Mouse (Mus musculus): ENCODE measurements around the gene H2afx.
"Not testable (repeated sequence)": the region's sequence is repeated elsewhere in the genome, so short reads cannot be mapped to it uniquely, and the experiment has no call there.

The H2afx gene

DNA sequence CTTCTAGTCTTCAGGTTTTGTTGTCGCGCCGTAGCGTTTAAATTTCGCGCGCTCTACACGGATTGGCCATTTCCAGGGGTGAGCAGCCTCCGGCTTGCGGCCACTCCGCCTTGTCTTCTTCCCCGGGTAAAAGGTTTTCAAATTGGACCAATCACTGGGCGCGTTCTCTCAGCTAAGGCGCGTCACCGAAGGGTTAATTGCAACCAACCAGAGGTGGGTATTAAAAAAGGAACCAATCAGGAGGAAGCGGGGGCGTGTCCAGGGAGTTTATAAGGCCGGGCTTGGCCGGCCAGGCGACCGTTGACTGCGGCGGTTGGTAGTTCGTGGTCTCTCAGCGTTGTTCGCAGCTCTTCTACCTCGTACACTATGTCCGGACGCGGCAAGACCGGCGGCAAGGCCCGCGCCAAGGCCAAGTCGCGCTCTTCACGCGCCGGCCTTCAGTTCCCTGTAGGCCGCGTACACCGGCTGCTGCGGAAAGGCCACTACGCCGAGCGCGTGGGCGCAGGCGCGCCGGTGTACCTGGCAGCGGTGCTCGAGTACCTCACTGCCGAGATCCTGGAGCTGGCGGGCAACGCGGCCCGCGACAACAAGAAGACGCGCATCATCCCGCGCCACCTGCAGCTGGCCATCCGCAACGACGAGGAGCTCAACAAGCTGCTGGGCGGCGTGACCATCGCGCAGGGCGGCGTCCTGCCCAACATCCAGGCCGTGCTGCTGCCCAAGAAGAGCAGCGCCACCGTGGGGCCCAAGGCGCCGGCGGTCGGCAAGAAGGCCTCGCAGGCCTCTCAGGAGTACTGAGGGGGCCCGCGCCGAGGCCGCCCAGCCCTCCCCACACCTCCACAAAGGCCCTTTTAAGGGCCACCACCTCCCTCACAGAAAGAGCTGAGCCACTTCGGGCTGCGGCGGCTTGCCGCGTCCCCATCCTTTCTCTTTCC, at the start of gene H2afx:
Gene H2afx (plus strand): TSS at position 299 of the 935 bp plus-strand sequence.
- peak; percentile 97 for ATAC-seq (ENCODE audit: low TSS enrichment)

DNA sequence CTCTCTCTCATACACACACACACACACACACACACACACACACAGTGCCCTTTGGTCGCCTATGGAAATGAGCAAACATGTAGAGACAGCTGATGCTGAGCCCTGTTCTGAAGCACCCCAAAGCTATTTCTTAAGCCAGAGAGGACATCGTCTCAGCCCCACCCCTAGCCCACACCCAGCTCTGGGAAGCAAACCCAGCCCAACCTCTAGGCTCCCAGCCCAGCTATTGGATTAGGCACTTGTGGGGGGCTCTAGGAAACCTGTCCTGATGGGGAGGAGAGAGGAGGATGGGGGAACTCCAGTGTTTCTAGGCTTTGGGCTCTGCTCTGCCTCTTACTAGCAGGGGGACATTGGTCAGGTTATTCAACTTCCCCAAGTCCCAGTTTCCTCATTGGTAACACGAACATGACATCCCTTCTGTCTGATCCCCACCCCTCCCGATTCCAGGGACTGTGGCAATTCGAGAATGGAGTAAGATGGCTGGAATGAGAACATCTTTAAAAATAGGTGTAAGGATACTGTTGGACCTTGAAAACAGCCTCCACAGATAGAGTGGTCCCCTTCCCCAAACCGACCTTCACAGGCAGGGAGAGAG, 48.1 kb upstream of the H2afx start:
- no peak for ATAC-seq (ENCODE audit: low TSS enrichment)

DNA sequence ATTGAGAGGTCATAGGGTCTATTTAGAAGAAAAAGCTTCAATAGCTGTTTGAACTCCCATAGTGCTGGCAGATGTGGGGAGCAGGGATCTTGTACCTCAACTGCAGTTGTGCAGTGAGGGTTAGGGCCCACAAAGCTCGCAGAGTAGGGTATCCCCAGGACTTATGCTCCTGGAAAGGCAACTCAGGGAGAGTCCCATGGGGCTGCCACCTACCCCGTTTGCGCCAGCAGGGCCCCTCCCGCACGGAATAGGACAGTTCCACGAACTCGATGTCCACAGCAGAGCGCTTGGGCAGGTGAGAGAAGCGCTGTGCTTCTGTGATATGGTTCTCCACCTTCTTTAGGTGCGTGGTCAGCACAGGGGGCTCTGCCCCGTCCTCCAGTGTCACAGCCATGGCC, 47.5 kb upstream of the H2afx start:
- ATAC-seq (ENCODE audit: low TSS enrichment), result 0 out of 2 replicates have a peak, but pooled peaks have one; percentile 18

DNA sequence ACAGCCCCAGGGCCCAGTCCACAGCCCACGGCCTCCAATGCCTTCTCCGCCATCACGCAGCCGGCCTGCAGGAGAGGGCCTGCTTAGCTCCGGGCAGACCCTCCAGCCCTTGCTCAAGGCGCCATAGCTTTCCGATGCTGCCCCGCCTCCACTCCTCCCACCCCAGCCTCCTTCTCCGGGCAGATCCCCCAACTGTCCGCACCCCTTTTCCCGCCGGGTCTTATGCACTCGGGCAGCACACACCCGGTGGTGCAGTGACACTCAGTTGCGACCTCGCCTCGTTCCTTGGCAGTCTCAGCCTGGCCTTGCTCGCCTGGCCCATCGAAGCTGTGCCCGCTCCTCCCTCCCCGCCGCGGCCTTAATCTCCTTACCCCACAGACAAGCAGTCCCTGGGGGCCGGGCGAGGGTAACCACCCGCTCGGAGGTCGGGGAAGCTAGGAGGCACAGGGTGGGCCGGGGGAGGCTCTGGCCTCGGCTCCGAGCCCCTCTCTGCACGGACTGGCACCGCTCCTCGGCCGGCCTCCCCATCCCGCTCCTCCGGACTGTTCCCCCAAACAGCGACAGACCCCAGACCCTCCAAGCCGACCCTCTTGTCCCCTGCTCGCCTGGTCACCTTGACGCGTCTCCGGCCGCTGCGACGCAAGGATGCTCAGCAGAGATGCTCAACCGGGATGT, 47.0 kb upstream of the H2afx start:
- peak; percentile 38; the same call in 1 of the 2 replicates for ATAC-seq (ENCODE audit: low TSS enrichment)

DNA sequence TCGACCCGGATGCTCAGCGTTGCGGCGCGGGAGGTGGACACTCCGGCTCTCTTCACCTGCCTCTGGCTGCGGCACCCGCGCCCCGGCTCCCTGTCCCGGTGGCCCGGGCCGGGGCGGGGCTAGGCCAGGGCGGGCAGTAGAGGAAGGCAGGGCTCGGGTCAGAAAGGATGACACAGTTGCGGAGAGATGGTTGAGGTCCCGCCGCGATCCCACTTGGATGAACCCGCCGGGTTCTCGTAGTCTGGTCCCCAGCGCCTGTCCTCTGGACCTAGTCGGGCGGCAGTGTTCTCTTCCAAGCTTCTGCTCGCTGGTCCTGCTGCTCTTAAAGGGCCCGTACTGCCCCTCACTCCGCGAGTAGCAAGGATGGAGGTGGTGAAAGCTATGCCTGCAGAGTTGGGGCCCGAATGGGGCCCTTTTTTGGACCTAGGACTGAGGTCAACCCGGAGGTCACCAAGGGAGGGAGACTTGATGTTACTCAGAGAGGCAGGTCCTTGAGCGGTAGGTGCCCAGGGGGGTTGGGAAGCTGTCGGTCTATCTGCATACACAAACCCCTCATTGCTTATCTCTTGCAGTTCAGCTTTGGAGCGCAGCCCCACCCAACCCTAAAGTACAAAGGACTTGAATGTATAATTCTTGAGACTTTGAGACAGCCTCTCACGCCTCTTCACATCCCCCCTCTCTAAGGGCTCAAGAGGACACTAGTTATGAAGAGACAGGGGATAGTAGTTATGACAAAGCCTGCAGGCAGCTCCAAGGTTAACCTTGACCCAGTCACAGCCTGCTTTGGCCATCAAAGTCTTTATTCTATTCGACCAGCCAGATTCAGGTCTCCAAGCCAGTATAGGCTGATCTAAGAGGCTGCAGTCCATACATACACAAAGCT, 46.2 kb upstream of the H2afx start, which contains the start of gene Abcg4:
Gene Abcg4 (minus strand): TSS at position 540 of the 883 bp plus-strand sequence.
- ATAC-seq (ENCODE audit: low TSS enrichment), result peak; percentile 67

DNA sequence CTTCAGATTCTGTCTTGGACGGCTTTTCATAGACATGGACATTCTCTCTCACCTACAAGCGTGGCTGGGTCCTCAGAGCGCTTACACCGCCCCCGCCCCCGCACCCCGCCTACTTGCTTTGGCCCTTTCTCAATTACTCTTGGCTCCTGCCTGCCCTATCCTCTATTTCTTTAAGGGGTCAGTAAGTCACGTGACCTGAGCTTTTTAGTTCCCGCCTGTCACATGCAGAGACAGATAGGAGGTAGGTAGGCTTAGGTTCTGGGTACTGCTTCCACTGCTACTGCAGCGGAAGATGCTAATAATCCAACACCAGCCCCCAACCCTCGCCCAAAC, 45.6 kb upstream of the H2afx start:
- ATAC-seq (ENCODE audit: low TSS enrichment), result no peak

DNA sequence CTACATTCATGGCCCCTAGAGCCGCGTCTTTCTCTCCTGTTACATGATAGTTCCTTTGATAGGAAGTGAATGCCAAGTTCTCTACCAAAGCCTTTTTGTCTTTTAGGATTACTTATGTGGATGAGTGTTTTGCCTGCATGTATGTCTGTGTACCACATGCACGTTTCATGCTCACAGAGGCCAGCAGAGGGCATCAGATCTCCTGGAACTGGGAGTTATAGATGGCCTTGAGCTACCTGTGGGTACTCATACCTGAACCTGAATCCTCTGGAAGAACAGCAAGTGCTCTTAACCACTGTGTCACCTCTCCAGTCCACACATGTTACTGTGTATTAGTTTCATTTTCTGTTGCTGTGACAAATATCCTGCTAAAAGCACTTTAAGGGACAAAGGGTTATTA, 42.0 kb upstream of the H2afx start:
- ATAC-seq (ENCODE audit: low TSS enrichment), result no peak

DNA sequence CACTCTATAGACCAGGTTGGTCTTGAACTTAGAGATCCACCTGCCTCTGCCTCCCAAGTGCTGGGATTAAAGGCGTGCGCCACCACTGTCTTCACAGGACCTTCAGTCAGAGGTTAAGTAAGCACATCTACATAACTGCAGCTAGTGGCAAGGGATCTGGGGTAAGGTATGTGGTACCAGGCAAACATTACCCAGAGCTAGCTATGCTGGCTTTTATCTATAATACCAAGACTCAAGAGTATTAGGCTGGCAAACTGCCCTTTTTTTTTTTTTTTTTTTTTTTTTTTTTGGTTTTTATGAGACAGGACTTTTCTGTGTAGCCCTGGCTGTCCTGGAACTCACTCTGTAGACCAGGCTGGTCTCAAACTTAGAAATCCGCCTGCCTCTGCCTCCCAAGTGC, 34.5 kb upstream of the H2afx start:
- ATAC-seq (ENCODE audit: low TSS enrichment), result not testable (repeated sequence)

DNA sequence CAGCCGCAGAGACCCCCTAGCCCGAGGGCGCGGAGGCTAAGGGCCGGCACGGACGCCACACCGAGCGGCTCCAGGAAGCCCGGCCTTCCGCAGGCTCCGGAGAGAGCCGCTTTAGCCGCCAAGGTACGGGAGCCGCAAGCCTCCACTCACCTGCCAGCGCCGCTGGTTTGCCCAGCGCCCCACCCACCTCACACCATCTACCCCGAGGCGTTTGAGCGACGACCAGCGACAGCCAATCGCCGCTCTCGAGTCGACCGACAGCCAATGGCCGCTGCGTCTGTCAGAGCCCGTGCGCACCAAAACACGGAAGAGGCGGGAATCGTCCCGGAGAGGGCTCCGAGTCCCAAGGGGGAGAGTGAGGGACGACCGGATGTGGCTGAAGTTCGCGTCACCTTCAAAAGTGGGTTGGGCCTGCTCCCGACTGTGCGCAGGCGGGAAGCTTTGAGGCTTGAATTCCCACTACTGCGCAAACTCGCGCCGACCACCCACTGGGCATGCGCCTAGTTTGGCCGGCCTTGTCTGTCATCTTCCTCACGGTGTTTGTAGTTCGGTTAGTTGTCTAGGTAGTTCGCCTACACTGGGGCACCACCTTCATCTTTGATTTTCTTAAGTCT, 28.9 kb upstream of the H2afx start, which contains the start of gene Hinfp:
Gene Hinfp (minus strand): TSS at position 206 of the 614 bp plus-strand sequence.
- peak; percentile 98 for ATAC-seq (ENCODE audit: low TSS enrichment)

DNA sequence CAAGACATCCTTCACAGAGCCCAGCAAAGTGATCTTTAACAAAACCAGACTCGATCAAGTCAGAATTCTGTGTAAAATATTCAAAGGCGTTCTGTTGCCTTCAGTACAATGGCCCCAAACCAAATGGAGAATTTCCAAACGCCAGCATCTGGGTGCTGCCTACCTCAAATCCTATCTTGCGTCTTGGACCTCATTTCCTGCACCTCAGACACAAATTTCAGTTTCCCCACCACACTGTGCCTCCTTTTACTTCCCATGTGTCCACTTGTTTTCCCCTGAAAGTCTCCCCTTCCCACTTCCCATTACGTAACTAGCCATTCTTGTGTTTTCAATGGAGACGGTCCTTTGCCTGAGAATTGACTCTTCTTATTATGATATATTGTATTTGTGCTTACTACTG, 28.0 kb upstream of the H2afx start:
- no peak for ATAC-seq (ENCODE audit: low TSS enrichment)

DNA sequence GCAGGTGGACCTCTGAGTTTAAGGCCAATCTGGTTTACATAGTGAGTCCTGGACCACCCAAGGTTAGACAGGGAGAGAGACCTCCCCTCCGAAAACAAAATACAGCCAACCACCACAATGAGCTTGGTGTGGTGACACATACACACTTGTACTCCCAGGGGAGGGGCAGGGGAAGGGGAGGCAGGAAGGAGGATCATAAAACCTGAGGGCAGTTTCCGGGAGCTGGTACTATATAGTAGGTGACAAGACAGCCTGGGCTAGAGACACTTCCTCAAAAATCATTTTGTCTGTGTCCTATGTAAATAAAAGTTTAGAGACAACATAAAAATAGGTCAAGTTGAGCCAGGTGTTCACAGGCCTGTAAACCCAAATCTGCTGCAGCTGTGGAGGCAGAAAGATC, 27.2 kb upstream of the H2afx start:
- no peak for ATAC-seq (ENCODE audit: low TSS enrichment)

DNA sequence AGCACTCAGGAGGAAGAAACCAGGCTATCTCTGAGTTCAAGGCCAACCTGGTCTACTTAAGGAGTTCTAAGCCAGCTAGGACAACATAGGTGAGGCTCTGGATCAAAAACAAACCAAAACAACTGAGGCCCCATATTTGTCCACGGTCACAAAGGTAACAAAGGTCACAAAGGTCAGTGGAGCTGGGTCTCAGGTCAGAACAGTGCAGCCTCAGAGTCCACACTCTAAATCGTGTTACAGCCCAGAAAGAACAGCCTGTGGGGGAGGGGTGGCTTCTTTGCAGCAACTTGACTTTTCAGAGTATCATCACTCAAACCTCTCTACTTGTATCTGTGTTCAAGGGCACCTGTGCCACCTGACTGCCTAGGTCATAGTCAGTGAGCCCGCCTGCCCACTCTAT, 24.7 kb upstream of the H2afx start:
- ATAC-seq (ENCODE audit: low TSS enrichment), result no peak

DNA sequence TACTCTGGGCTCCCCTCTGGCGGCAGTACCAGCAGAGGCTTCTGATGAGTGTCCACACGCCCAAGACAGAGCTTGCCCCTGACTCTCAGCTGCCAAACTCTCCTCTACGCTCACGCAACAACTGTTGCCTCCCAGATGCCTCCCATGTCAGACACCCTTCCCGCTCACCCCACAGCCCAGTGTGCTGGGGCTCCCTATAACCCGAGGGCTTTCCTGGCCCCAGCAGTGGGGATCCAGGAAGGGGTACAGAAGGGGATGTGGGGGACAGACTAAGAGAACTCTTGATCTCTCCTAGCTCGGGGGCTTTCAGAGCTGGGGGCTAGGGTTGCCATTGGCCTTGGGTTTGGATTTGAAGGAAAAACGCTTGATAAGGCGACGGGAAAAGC, 23.8 kb upstream of the H2afx start:
- ATAC-seq (ENCODE audit: low TSS enrichment), result no peak

DNA sequence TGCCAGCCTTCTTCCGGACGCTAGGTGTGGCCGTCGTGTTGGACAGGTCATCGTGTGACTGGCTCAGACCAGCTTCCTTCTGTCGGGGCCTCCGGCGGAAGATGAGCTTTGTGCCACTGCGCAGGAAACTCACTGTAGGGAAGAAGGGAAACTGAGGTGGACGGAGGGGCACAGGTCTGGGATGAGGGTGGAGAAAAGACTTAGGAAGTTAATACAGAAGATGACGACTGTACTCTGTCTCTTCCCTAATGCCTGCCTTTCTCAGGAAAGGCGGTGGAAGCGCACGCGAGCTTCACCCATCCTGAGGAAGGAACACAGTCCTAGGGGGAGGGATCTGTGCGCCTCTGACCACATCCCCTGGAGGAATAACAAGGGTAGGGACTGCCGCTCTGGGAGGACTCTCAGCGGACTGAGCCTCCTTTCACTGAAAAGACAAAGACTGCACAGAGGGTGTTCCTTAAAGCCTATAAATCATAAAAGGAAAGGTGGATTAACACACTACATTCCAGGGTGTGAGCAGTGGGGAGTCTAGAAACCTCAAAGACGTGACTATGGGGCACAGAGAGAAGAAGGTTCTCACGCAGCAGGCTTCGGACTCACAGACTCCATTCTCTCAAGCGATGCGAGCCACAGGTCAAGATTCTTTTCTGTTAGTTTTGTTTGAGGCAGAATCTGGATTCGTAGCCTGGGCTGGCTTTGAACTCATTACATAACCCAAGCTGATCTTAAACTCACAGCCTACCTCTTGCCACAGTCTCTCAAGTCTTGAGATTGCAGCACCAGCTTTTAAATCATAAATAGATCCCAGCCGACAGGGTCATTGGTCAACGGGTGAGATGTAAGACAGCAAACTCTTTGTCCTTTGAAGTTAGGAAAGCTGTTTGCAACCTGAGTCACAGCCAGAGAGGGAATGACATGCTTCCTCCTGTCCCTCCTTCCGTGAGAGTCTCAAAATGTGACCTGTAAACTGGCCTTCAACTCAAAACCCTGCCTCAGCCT, 23.1 kb upstream of the H2afx start:
- ATAC-seq (ENCODE audit: low TSS enrichment), result no peak

DNA sequence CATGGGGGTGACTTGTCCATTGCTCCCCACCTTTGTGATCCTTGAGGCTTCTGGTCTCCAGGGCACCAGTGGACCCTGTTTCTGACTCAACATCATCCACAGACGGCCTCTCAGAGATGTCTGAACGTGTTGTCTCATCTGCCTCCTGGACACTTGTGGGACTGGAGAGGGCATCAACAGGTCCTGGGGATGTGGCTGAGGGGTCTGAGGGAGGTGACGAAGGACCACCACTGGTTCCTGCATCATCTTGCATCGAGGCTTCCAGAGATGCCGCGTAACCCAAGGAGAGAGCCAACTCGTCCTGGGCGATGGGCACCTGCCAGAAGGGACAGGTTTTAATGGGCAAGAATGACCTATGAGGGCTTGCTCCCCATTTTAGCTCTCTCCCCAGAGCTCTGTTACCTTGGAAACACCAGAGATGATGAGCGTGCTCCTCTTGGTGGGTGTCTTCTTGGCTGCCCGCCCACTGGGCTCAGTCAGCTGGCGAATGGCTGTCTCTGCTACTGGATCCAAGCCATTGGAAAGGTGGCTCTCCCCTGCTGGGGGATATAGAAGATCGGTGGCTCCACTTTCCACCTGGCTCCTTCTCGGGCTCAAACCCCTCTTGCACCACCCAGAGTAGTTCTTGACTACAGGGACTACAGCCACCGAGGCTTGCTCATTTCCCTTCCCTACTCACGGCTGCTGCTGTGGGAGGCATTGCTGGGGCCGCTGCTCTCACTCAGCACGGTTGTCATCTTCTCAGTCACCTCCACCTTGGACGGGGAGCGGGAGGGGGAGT, 20.8 kb upstream of the H2afx start:
- ATAC-seq (ENCODE audit: low TSS enrichment), result peak; percentile 81

DNA sequence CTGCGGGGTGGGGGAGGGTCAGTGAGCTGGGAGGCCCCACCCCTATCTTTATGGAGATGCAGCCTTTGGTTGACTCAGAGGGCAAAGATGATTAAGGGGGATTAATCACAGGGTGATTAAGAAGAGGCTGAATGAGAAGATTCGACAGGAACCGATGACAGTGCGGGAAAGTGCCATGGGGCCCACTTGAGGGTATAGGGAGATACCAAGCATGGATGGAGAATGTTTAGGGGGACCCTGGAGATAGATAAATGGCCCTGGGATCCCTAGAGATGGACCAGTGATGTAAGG, 20.3 kb upstream of the H2afx start:
- no peak for ATAC-seq (ENCODE audit: low TSS enrichment)

DNA sequence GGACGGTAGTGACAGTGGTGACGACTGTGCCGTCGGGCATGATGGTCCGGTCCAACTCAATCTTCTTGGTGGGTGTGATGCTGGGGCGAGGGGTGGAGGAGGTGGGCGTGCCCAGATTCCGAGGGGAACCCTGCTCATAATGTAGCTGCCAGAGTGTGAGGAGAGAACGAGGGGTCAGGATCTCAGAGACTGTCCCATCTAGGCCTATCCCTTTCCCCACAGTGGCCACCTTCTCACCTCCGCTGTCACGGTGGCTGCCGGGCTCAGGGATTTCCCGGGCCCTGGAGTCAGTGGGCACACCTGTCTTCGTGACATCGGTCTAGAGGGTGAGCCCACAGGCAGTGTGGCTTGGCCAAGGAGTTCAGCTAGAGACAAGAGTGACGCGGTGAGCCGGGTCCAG, 19.6 kb upstream of the H2afx start:
- no peak for ATAC-seq (ENCODE audit: low TSS enrichment)

DNA sequence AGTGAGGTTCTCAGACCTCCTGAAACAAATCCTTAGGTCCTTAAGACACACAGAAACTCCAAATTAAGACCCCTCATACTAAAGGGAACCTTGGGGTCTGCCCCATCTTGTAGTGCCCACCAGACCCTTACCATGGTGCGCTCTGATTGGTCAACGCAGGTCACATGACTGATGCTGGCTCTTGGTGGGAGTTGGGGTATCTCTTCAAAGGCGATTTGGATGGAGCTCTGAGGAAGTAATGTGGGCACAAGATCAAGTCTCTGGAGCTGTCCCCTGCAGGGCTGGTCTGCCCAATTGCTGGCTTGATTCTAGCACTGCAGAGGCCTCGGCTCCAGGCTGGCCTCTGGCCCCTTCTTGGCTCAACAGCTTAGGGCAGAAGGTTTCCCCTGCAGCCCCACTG, 17.0 kb upstream of the H2afx start:
- ATAC-seq (ENCODE audit: low TSS enrichment), result no peak

DNA sequence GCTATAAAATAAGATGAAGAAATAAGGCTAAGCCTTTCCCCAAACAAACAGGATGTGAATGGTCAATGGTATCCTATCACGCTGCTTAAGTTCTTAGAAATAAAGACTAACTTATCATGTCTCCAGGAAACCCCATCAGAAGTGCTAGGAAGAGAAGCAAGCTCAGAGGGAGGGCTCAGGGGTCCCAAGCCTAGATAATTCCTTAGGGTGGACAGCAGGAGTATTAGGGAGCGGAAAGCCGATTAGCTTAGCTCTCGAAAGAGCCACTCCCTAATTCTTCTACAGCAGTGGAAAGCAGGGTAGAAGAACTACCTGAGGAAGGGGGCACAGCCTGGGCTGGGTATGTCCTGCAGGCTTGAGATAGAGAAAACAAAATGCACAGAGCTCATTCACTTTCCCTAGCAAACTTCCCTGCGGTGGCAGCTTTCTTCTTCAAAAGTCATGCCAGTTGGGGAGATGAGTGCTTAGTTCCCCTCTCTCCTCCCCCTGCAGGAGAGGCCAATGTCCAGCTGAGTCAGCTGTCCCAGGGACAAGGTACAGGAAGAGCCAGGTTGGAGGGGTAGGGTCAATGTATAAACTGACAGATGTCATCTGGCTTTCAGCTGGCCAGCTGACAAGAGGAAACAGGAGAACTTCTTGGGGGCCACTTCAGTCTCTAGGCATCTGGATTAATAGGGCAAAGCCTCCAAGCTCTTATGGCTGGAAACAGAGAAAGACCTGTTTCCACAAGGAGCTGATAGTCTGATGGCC, 16.2 kb upstream of the H2afx start:
- no peak for ATAC-seq (ENCODE audit: low TSS enrichment)
